Mouse (Mus musculus) neural tube, embryonic 15.5 days (tissue): ENCODE measurements around the gene Ptma. TPM values are rescaled to one million over a fixed set of nuclear protein-coding genes. Genes with fewer than 3 reads are reported as not detected.
A peak's percentile ranks its signal among the peaks of the same experiment; 100 is the strongest.

Source experiments
- ATAC-seq: fragments of 200-750 bp; cut with Nextera tagmentation; 2 replicates; pipeline ENCODE4 v1.8.0; 2017; ENCODE audit warnings: mild to moderate bottlenecking, moderate TSS enrichment, moderate library complexity; ENCODE audit not compliant: low FRiP score
- H3K27ac ChIP-seq: fragments of 300-500 bp; sonication (generic); replicated peaks from 2 replicates; pipeline ENCODE4 v1.5.1; 2015; ENCODE audit warnings: mild to moderate bottlenecking, inconsistent platforms
- H3K27me3 ChIP-seq: fragments of 300-500 bp; sonication (generic); replicated peaks from 2 replicates; pipeline ENCODE4 v1.6.1; 2015; ENCODE audit warnings: inconsistent platforms
- H3K36me3 ChIP-seq: fragments of 300-500 bp; sonication (generic); 2 replicates; pipeline ENCODE4 v1.6.1; 2015; ENCODE audit warnings: inconsistent platforms
- H3K4me1 ChIP-seq: fragments of 300-500 bp; sonication (generic); 2 replicates; pipeline ENCODE4 v1.6.1; 2015; ENCODE audit warnings: inconsistent platforms
- H3K4me2 ChIP-seq: fragments of 300-500 bp; sonication (generic); 2 replicates; pipeline ENCODE4 v1.6.1; 2015; ENCODE audit warnings: inconsistent platforms, mild to moderate bottlenecking, moderate library complexity
- H3K4me3 ChIP-seq: fragments of 300-500 bp; sonication (generic); replicated peaks from 2 replicates; pipeline ENCODE4 v1.5.1; 2015; ENCODE audit warnings: mild to moderate bottlenecking, inconsistent platforms
- H3K9ac ChIP-seq: fragments of 300-500 bp; sonication (generic); replicated peaks from 2 replicates; pipeline ENCODE4 v1.6.1; 2015; ENCODE audit warnings: mild to moderate bottlenecking, inconsistent platforms
- H3K9me3 ChIP-seq: fragments of 300-500 bp; sonication (generic); replicated peaks from 2 replicates; pipeline ENCODE4 v1.6.1; 2016; ENCODE audit warnings: inconsistent platforms
- WGBS: fragments of 180-500 bp; shearing (Covaris S2); methylation state at CpG from one replicate; pipeline ENCODE4 v1.1.7; 2015; ENCODE audit warnings: mixed read lengths; 5-methylcytosine and 5-hydroxymethylcytosine counted together
- polyA plus RNA-seq: library from polyadenylated mRNA; unstranded; fragments of >200 nt; fragmentation: Nextera tagmentation; extraction: Ambion mirVana; gene quantifications from 2 replicates; pipeline ENCODE4 v1.2.1, GENCODE M21; 2015

Ptma gene
- polyA plus RNA-seq, 1 experiment from 2014 or later, result 1,254 TPM

DNA sequence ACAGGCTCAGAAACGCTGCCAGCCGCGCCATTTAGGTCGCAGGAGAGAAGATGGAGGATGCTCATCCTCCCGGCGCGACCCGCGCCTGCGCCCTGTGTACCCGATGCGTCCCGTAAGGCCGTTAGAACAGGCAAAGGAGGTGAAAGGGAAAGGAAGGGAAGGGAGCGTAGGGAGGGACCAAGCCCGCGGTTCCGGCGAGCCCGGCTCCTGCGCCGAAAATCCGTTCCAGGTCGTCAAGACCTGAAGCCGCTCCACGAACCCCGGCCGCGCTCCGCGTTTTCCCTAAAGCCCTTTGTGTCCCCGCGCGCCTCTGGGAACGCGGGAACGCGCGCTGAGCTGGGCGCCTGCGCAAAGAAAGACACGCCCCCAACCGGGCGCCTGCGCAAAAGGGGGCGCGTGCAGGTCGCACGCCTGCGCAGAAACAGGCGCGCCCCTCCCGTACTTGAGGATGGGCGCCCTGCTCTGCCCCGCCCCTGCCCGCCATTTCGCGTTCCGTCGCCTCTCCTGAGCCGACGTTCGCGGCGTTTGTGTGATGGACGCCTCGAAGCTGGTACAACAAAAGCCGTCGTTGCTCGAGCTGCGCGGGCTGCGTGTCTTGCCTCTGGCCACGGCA is 39.1 kb upstream of the Ptma start:
- Histone ChIP-seq H3K4me1 (peaks cover 23% of the 10 kb centered on the region), H3K4me3 (peak overlapping the region; percentile 63), H3K27ac (peak overlapping the region; percentile 100), H3K36me3 (no peaks in the 10 kb centered on the region), H3K9ac (peak overlapping the region; percentile 92), H3K27me3 (no peaks in the 10 kb centered on the region), H3K9me3 (no peaks in the 10 kb centered on the region), H3K4me2 (peak overlapping the region; percentile 72)
- ATAC-seq, result peak; percentile 97
- WGBS, result under 1% methylated on average over 66 of the region's 74 CpGs

DNA sequence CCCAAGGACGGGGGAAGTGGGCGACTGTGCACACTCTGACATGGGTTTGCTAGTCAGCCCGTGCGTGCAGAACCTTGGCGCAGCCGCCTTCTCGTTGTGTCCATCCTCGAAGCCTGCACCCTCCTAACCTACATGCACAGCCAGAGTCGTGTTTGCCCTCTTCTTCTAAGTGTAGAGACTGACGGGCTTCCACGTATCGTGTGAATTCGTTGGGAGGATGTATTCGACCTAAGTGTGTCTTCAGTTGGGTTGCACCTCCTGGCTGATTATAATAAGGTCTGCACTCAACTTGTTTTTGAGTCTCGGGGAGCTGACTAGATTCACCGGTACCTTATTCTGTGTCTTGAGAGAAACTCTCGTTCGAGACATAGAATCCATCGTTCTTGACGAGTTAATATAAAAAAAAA is 38.6 kb upstream of the Ptma start:
- peaks cover 22% of the 10 kb centered on the region for H3K4me1 ChIP-seq
- WGBS, result 9% methylated on average over 20 of the region's 20 CpGs
- peak; percentile 63; the same call in 1 of the 2 replicates for ATAC-seq

DNA sequence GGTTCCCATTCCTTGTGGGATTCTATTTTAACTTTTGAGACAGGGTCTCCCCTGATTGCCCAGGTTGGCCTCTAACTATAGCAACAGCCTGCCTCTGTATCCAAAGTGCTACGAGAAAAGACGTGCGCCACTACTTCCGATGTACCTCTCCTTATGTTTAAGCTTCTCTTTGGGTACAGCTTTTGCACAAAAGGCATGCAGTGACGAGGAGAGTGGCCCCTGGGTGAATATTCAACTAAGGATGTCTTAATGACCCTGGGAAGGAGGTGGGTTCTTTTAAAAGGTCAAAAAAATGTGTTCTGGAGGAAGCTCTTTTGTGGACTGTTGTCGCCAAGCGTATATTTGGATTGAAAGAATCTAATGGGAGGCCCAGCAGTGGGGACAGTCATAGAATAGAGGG is 38.2 kb upstream of the Ptma start:
- H3K27me3 ChIP-seq, result no peaks in the 10 kb centered on the region
- H3K4me2 ChIP-seq, result peak overlapping the region; percentile 72
- peak overlapping the region; percentile 100 for H3K27ac ChIP-seq
- H3K4me3 ChIP-seq, result peak overlapping the region; percentile 63
- ATAC-seq, result no peak
- H3K9ac ChIP-seq, result peak overlapping the region; percentile 92
- H3K36me3 ChIP-seq, result no peaks in the 10 kb centered on the region
- no peaks in the 10 kb centered on the region for H3K9me3 ChIP-seq
- H3K4me1 ChIP-seq, result peaks cover 22% of the 10 kb centered on the region
- 27% methylated on average over 7 of the region's 7 CpGs for WGBS

More for the DNA sequence above, 38.6 kb upstream of the Ptma start:
- Histone ChIP-seq H3K9ac (peak overlapping the region; percentile 92), H3K4me3 (peak overlapping the region; percentile 63), H3K27ac (peak overlapping the region; percentile 100), H3K27me3 (no peaks in the 10 kb centered on the region), H3K36me3 (no peaks in the 10 kb centered on the region), H3K9me3 (no peaks in the 10 kb centered on the region), H3K4me2 (peak overlapping the region; percentile 72)

DNA sequence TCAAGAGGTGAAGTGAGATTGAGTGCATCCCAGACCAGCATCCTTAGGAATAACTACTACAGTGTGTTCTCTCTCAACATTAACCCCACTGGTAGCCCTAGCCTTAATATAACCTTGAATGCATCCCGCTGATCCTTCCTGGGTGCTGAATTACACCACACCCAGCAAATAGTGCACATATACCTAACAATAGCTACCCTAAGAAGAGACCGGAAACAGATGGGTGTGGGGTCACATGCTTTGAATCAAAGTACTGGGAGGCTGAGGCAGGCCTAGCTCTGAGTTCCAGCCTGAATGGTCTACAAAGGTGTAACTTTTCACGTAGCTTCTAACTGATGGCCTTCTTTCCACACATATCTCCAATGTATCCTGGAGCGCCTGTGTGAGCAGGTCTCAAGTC is 37.8 kb upstream of the Ptma start:
- 93% methylated on average over 4 of the region's 4 CpGs for WGBS
- ATAC-seq, result no peak
- H3K36me3 ChIP-seq, result no peaks in the 10 kb centered on the region
- peak overlapping the region; percentile 92 for H3K9ac ChIP-seq
- peak overlapping the region; percentile 63 for H3K4me3 ChIP-seq
- H3K4me1 ChIP-seq, result peaks cover 22% of the 10 kb centered on the region
- peak overlapping the region; percentile 72 for H3K4me2 ChIP-seq
- peak overlapping the region; percentile 100 for H3K27ac ChIP-seq
- H3K27me3 ChIP-seq, result no peaks in the 10 kb centered on the region
- no peaks in the 10 kb centered on the region for H3K9me3 ChIP-seq

DNA sequence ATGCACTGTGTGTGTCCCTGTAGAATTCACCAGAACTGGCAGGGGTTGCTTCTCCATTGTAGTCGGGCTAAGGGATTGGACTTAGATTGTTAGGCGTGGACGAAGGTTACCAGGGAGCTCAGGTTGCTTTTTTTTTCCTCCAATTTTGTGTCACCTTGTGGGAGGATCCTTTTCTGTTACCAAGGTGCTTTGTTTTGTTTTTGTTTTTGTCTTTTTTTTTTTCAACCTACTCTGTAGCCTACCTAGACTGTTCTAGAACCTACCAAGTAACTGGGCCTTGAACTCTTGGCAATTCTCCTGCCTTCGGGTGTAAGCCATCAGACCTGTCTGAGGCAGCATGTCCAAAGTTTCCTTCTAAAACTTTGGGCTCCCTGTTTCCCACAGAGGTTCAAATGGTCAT is 36.6 kb upstream of the Ptma start:
- H3K4me3 ChIP-seq, result no peak overlapping the region
- WGBS, result 95% methylated on average over 4 of the region's 4 CpGs
- no peak overlapping the region for H3K4me2 ChIP-seq
- H3K4me1 ChIP-seq, result peaks cover 22% of the 10 kb centered on the region
- no peak for ATAC-seq
- H3K27ac ChIP-seq, result no peak overlapping the region
- no peaks in the 10 kb centered on the region for H3K36me3 ChIP-seq
- no peak overlapping the region for H3K9ac ChIP-seq
- H3K9me3 ChIP-seq, result no peaks in the 10 kb centered on the region
- no peaks in the 10 kb centered on the region for H3K27me3 ChIP-seq

DNA sequence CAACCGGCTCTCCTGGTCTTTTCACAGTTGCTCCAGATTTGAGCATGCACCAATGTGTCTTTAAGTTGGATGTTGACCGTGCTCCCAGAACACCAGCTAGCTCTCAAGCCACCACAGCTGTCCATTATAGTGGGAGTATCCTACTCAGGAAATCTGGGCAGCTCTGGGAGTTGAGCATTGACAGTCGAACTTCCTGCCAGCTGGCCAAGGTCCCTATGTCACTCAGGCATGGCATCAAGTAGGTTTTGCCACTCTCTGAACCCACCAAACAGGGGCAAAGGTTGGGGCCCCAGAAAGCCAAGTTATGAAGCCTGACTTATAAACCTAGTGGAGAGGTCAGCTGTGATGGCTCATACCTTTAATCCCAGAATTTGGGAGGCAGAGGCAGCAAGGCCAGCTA is 35.8 kb upstream of the Ptma start:
- Histone ChIP-seq H3K27ac (no peak overlapping the region), H3K36me3 (no peaks in the 10 kb centered on the region), H3K4me2 (no peak overlapping the region), H3K4me1 (peaks cover 22% of the 10 kb centered on the region), H3K9ac (no peak overlapping the region), H3K27me3 (no peaks in the 10 kb centered on the region), H3K9me3 (no peaks in the 10 kb centered on the region), H3K4me3 (no peak overlapping the region)
- 89% methylated on average over 3 of the region's 3 CpGs for WGBS
- ATAC-seq, result no peak

DNA sequence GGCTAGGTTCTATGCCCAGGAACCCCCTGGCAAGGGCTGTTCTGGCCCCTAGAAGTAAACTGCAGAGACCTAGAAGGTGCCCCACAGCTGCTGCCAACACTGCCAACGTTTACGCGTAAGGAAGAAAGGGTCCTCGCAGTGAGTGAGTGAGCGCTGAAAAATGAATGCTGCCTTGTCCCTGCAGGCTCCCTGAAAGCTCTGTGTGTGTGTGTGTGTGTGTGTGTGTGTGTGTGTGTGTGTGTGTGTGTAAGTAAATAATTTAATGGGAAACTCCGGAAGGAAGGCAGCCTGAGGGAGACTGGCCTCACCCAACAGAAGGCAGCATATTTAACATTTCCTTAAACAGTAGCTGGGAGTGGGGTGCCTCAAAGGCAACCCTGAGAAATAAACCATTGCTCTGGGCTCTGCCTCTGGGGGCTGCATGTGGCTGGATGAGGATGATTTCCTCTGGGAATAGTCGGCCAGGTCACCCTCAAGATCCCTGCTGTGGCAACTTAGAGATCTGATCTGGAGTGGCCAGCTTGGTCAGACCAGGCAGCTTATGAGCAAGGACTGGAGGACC is 34.9 kb upstream of the Ptma start:
- Histone ChIP-seq H3K9me3 (no peaks in the 10 kb centered on the region), H3K36me3 (no peaks in the 10 kb centered on the region), H3K4me1 (peaks cover 22% of the 10 kb centered on the region), H3K4me3 (no peak overlapping the region), H3K27me3 (no peaks in the 10 kb centered on the region), H3K9ac (no peak overlapping the region), H3K4me2 (no peak overlapping the region), H3K27ac (peak overlapping the region; percentile 75)
- 37% methylated on average over 7 of the region's 7 CpGs for WGBS
- ATAC-seq, result no peak

DNA sequence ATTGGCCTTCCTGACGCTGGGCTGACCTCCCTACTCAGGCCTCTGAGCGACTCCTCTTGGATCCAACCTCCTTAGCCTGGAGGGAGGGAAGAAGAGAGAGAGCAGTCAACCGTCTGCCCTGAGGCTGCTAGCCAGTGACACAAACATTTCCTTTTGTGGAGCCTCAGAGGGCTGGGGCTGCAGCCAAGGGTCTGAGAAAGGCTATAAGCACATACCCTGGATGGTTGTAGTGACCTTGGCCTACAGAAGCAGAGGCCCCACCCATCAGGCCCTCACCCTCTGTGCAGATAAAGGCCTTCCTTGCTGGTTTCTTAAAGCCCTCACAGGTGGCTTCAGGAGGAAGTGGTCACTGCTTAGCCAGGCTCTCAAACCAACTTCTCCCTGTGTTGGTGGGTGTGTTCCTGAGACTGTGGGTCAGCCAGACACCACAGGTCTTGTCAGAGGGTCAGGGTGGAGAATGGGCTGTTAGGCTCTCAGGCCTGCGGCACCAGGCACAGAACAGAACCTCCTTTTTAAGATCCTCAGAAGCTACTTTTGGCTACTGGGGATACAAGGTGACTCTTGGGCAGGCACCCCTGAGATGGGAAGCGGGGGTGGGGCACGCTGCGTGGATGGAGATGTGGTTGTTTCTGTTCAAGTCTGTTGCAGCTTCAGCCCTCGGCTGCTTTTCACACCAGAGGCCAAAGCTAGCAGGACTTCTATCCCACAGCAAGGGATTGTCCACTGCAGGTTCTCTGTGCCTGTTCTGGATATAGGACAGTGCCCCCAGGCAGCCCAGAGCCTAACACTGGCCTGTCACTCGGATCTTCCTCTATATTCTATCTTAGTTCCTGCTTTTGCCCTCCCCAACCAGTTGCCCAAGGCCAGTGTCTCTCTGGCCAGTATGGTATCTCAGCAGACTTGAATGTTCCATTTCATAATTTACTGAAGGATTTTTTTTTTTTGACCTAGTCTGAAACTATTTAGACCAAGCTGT is 34.1 kb upstream of the Ptma start:
- no peak for ATAC-seq

DNA sequence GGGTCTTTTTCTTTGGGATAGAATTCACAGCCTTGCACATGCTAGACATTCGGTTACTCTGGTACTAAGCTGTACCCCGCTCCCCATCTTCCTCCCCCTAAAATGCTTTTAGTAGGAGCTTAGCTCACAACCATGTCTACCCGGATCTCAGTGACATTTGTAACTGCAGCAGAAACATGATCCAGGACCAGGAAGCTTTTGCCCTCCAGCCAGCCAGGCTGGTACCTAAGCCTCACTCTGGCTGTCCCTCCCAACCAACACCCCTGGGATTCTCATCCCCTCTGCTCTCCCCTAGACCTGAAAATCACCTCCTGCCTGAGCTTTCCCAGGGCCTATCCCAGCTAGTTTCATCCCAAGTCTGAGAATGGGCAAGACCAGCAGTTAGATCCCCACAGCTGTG is 32.7 kb upstream of the Ptma start:
- Histone ChIP-seq H3K4me2 (no peak overlapping the region), H3K4me3 (no peak overlapping the region), H3K27me3 (no peaks in the 10 kb centered on the region), H3K36me3 (no peaks in the 10 kb centered on the region), H3K9me3 (no peaks in the 10 kb centered on the region), H3K4me1 (peaks cover 29% of the 10 kb centered on the region), H3K27ac (no peak overlapping the region), H3K9ac (no peak overlapping the region)
- 96% methylated on average over 3 of the region's 3 CpGs for WGBS
- no peak for ATAC-seq

More for the DNA sequence above, 34.1 kb upstream of the Ptma start:
- Histone ChIP-seq H3K27me3 (no peaks in the 10 kb centered on the region), H3K4me1 (peaks cover 26% of the 10 kb centered on the region), H3K36me3 (no peaks in the 10 kb centered on the region), H3K9me3 (no peaks in the 10 kb centered on the region), H3K9ac (no peak overlapping the region), H3K4me3 (no peak overlapping the region), H3K4me2 (no peak overlapping the region; the same call in 1 of the 2 replicates), H3K27ac (peak overlapping the region; percentile 75)
- WGBS, result 71% methylated on average over 9 of the region's 9 CpGs

DNA sequence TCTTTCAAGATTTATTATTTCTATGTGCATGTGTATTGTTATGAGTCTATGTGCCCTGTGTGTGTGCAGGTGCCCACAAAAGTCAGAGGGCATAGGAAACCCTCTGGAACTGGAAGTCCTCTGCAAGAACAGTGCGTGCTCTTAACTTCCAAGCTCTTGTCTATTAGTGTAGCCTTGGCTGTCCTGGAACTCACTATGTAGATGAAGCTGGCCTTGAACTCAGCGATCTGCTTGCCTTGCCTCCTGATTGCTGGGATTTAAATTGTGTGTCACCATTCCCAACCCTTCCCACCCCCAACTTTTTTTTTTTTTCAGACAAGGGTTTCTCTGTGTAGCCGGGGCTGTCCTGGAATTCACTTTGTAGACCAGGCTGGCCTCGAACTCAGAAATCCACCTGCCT is 30.2 kb upstream of the Ptma start:
- no peaks in the 10 kb centered on the region for H3K9me3 ChIP-seq
- no peak overlapping the region for H3K9ac ChIP-seq
- WGBS, result 96% methylated on average over 4 of the region's 4 CpGs

DNA sequence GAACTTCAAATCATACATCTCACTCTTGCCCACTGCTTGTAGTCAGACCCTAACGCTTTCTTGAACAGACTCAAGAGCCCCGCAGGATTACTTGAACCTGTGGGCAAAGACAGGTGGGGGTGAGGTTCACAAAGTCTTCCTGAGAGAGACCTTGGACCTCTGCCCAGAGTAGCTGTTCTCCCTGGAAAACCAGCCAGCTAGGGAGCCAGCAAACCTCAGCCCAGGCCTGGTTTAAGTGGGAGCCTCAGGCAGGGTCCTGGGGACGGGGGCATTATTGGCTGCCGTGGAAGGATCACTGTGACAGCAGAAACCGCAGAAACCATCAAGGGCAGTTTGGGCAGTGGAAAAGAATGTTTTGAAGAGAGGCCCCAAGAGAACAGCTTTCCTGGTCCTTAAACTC is 29.2 kb upstream of the Ptma start:
- H3K4me1 ChIP-seq, result peaks cover 42% of the 10 kb centered on the region
- no peak overlapping the region for H3K9ac ChIP-seq
- no peak overlapping the region for H3K4me2 ChIP-seq
- no peak for ATAC-seq
- H3K27ac ChIP-seq, result no peak overlapping the region; the same call in 1 of the 2 replicates
- H3K27me3 ChIP-seq, result no peaks in the 10 kb centered on the region
- no peaks in the 10 kb centered on the region for H3K9me3 ChIP-seq
- 84% methylated on average over 5 of the region's 5 CpGs for WGBS
- H3K36me3 ChIP-seq, result no peaks in the 10 kb centered on the region
- H3K4me3 ChIP-seq, result no peak overlapping the region

More for the DNA sequence above, 30.2 kb upstream of the Ptma start:
- H3K4me1 ChIP-seq, result peaks cover 41% of the 10 kb centered on the region
- no peaks in the 10 kb centered on the region for H3K27me3 ChIP-seq
- H3K36me3 ChIP-seq, result no peaks in the 10 kb centered on the region
- no peak overlapping the region for H3K4me2 ChIP-seq
- H3K27ac ChIP-seq, result no peak overlapping the region
- H3K4me3 ChIP-seq, result no peak overlapping the region
- no peak for ATAC-seq
